Mouse (Mus musculus) urinary bladder, postnatal 4 days (tissue): ENCODE data around the gene Cox11.
A peak's percentile ranks its signal among the peaks of the same experiment; 100 is the strongest.

ENCODE experiments used
- DNase-seq, 2 experiments: peaks; one replicate each; pipeline ENCODE4 v3.0.0; 2021 to 2022; ENCODE audit warnings: low spot score in 2 of 2

The Cox11 gene

GRCm38 (mm10) chr11:90664345-90664986 is 26.5 kb downstream of the Cox11 start:
- DNase-seq = no peak

- DNase-seq = peak in 1 of 2 experiments; percentile 24
Observed at GRCm38 (mm10) chr11:90665161-90665560, 27.2 kb downstream of the Cox11 start.

- DNase-seq = no peak
Observed at GRCm38 (mm10) chr11:90666144-90666757, 28.3 kb downstream of the Cox11 start.

GRCm38 (mm10) chr11:90666916-90667315 is 28.9 kb downstream of the Cox11 start:
- DNase-seq = no peak

- DNase-seq = no peak
Observed at GRCm38 (mm10) chr11:90667325-90667724, 29.4 kb downstream of the Cox11 start.

- DNase-seq = no peak
Observed at GRCm38 (mm10) chr11:90675479-90676110, 37.6 kb downstream of the Cox11 start.

GRCm38 (mm10) chr11:90677027-90677426 is 39.1 kb downstream of the Cox11 start:
- DNase-seq = no peak

- peak in 1 of 2 experiments; percentile 29 for DNase-seq
Observed at GRCm38 (mm10) chr11:90677771-90678288, 39.9 kb downstream of the Cox11 start.

GRCm38 (mm10) chr11:90678582-90678981 is 40.6 kb downstream of the Cox11 start:
- no peak for DNase-seq

GRCm38 (mm10) chr11:90681171-90681570 is 43.2 kb downstream of the Cox11 start:
- peak in 1 of 2 experiments; percentile 48 for DNase-seq

- peak in 1 of 2 experiments; percentile 30 for DNase-seq
Observed at GRCm38 (mm10) chr11:90684765-90685164, 46.8 kb downstream of the Cox11 start.

GRCm38 (mm10) chr11:90685196-90685595 is 47.2 kb downstream of the Cox11 start:
- DNase-seq = peak in 1 of 2 experiments; percentile 17

GRCm38 (mm10) chr11:90686287-90687025 is 48.5 kb downstream of the Cox11 start:
- DNase-seq = peak in 1 of 2 experiments; percentile 43

GRCm38 (mm10) chr11:90687040-90687439 is 49.1 kb downstream of the Cox11 start:
- no peak for DNase-seq

GRCm38 (mm10) chr11:90687460-90688416 is 49.8 kb downstream of the Cox11 start, which contains the start of gene Tom1l1:
TSS of gene Tom1l1 (minus strand) at chr11:90688366.
- DNase-seq = peak; percentile 71 to 76

GRCm38 (mm10) chr11:90690361-90690760 is 52.4 kb downstream of the Cox11 start:
- peak in 1 of 2 experiments; percentile 14 for DNase-seq

- no peak for DNase-seq
Observed at GRCm38 (mm10) chr11:90694206-90694605, 56.2 kb downstream of the Cox11 start.
